ENCODE assay signal across 8 mouse cellular contexts in the genomic region with DNA sequence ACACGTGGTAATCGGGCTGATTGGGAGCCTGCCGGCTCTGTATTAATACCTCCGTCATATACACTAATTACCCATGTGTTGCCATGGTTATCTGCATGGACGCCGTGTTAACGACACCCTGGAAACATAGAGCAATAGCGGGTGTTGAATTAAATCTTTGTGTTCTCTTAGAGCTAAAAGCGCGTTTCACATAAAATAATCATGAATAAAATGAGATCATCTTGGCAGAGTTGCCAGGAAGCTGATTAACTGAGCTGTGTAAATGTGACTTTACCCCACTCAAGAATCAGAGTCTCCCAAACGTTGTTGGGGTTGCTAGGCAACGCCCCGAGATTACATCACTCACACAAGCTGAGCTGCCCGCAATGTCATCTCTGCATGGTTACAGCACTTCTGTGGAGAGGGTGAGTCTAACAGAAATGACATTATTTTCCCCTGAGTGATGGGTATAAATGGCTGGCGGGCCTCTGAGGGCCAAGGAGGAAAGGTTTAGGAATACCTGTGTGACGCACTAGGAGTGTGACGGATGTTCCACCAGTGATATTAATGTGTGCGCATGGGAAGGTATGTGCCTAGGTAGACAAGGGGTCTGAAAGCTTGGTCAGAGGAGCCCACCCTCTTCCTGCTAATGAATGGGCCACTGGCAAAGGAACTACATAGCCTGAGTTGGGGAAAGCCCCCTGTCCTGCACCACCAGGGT. TPM values are rescaled to one million over a fixed set of nuclear protein-coding genes. Genes with fewer than 3 reads are reported as not detected.
DNase-seq lines count a peak whose midpoint lies in the region; ATAC-seq lines count a peak whose summit lies in the region.
"Had no signal": no experiment of that assay in that cellular context is flagged by ENCODE, and none has a peak within 500 bp of the region (broad histone marks: within the 10 kb centered on the region; RNA-seq: fewer than 3 reads in every experiment).

No protein-coding gene starts in this region.

- no peak overlapping the region for H3K9ac ChIP-seq in midbrain, embryonic 12.5 days (replicated peaks)
- H3K9ac ChIP-seq: liver, embryonic 14.5 days had no signal

- peaks cover 23% of the 10 kb centered on the region for H3K4me1 ChIP-seq in midbrain, embryonic 12.5 days

- H3K27ac ChIP-seq in midbrain, embryonic 12.5 days (replicated peaks) = 0 out of 2 replicates have a peak overlapping the region, but pooled peaks have one; percentile 26
- H3K27ac ChIP-seq: liver, embryonic 14.5 days had no signal

- H3K27me3 ChIP-seq in midbrain, embryonic 12.5 days = peaks cover 26% of the 10 kb centered on the region

- H3K4me3 ChIP-seq in midbrain, embryonic 12.5 days = no peak overlapping the region

- no peaks in the 10 kb centered on the region for H3K36me3 ChIP-seq in midbrain, embryonic 12.5 days

- 47% methylated on average over 18 of the region's 18 CpGs for WGBS in midbrain, embryonic 12.5 days

- DNase-seq in ZHBTc4 (ENCODE audit: low read depth, low spot score) = peak; percentile 77
- DNase-seq in embryo, embryonic 10.5 days (ENCODE audit: low spot score) = peak; percentile 74
- peak; percentile 56 for DNase-seq in gastrocnemius, postnatal 25 days
- peak; percentile 55 for DNase-seq in induced T-regulatory cell, adult 2 months (ENCODE audit: low read depth)
- DNase-seq in left cerebral cortex, adult 8-10 months (ENCODE audit: low spot score in 2 of 2) = peak; percentile 51 to 87
- peak; percentile 94 for DNase-seq in telencephalon, adult 2 months (ENCODE audit: low read depth, low spot score)

- H3K9me3 ChIP-seq in midbrain, embryonic 12.5 days = no peaks in the 10 kb centered on the region

- peak; percentile 85 for ATAC-seq in midbrain, embryonic 12.5 days (ENCODE audit: low FRiP score, low read depth)

- H3K4me2 ChIP-seq in midbrain, embryonic 12.5 days (replicated peaks) = peak overlapping the region; percentile 7; the same call in 1 of the 2 replicates

RNA-seq across cellular contexts. Expression of gene Wdr5, which starts 58.1 kb away (rescaled TPM):
- total RNA-seq in gastrocnemius, postnatal 25 days (2021) = 10 to 100 TPM; 15.4 to 18.3 TPM
- total RNA-seq in left cerebral cortex, adult 8-10 months (2022) = 10 to 100 TPM; 25.6 to 27.1 (median 26.0) TPM
- polyA plus RNA-seq in midbrain, embryonic 12.5 days (2016; fragmentation: Nextera tagmentation; extraction: Ambion mirVana) = 61.5 and 62.3 TPM in 2 replicates
